Mouse (Mus musculus) left cerebral cortex, postnatal 10 days (tissue): ENCODE data around the gene Pard3. TPM values are rescaled to one million over a fixed set of nuclear protein-coding genes. Genes with fewer than 3 reads are reported as not detected.

Experiments used
- DNase-seq, 2 experiments: peaks; one replicate each; pipeline ENCODE4 v3.0.0; 2021 to 2022; ENCODE audit warnings: low spot score in 2 of 2, mixed read lengths in 1 of 2; ENCODE audit errors: extremely low spot score in 1 of 2
- intact Hi-C: fragments of 180-260 bp; cut with DNase I; formaldehyde crosslinking; loops from one replicate; pipeline ENCODE4 v1.15.1; 2025
- total RNA-seq, 2 experiments: library from RNA; stranded (reverse); gene quantifications; 2 replicates each; pipeline ENCODE4 v1.2.3; 2021

Pard3 gene
- total RNA-seq, 2 experiments from 2014 or later: 11.6 to 15.1 TPM

DNA sequence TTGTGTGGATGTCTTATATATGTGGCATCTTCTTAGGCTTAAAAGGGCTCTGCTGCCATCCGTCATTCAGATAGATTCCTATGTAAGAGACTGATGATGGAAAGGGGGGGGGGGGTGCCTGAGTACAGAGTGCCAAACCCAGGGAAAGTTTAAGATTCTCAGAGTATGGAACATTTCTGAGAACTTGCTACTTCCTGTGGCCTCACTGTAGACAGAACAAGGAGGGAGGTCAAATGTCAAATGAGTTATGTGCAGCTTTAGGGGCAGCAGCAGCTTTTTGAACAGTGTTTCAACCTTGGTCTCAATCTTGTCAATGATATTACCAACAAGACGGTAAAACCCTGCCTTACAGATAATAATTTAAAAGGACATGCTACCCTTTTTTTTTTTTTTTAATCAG lies 367.5 kb downstream of the Pard3 start:
- DNase-seq: no peak
- intact Hi-C loops: no loop called here

DNA sequence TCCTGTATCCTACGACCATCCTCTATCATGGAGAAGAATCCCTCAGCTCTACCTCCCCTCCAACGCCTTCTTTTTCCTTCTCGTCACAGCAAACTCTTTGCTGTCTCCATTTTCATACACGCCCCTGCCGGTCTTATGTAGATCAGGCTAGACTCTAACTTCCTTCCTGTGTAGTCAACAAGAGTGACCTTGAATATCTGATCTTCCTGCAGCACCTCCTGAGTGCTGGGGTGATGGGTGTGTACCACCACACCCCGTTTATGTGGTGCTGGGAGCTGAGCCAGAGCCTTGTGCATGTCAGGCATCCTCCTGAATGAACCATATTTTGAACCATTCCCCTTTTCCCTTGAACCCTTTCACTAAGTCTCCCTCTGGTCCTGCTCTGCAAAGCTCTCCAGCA lies 372.3 kb downstream of the Pard3 start:
- DNase-seq: no peak
- intact Hi-C loops: no loop called here

GRCm38 (mm10) chr8:127437613-127438235 lies 374.0 kb downstream of the Pard3 start:
- DNase-seq: no peak
- intact Hi-C loops: no loop called here

- DNase-seq: peak in 1 of 2 experiments; percentile 59
- intact Hi-C loops: no loop called here
Observed at GRCm38 (mm10) chr8:127438625-127439391, 375.1 kb downstream of the Pard3 start.

GRCm38 (mm10) chr8:127439392-127440160 lies 375.9 kb downstream of the Pard3 start:
- peak; percentile 24 to 26 for DNase-seq
- intact Hi-C loops: no loop called here

GRCm38 (mm10) chr8:127440161-127440833 lies 376.6 kb downstream of the Pard3 start:
- intact Hi-C loops: no loop called here
- no peak for DNase-seq

- intact Hi-C loops: no loop called here
Observed at GRCm38 (mm10) chr8:127440834-127441485, 377.3 kb downstream of the Pard3 start.

GRCm38 (mm10) chr8:127447401-127447800 lies 383.7 kb downstream of the Pard3 start:
- intact Hi-C loops: no loop called here
- no peak for DNase-seq

More at GRCm38 (mm10) chr8:127440834-127441485, 377.3 kb downstream of the Pard3 start:
- peak in 1 of 2 experiments; percentile 29 for DNase-seq

DNA sequence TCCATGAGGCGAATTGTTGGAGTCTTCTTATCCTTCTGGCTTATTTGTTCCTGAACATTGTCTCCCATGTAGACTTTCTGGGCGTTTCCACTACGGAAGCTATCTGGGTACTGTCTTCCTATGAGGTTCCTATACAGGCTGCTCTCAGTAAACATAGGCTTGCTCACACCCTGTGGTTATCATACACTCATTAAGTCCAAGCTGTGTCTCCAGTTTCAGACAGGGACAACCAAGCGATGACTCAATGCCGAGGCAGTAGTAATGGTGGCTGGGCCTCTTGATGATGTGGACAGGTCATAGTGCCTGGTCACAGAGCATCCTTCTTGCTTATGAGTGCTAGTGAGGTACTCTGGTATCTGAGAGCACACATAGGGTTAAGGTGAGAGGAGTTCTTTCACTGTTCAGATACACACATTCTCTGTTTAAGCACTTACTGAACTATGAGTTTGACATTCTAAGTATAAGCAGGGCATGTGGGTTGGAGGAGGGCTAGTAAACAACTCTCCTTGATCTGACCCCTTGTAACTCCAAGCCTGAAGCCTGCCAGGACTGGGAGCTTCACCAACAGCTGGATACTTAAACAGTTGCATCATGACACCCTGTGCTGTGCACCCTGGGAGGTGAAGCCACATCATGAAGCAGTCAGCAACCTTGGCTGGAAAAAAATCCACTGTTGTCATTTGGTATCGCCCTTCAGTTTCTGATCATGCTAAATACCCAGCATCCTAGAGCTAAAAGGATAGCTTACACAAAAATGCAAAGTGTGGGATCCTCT lies 385.6 kb downstream of the Pard3 start:
- no peak for DNase-seq
- intact Hi-C loops: no loop called here

- intact Hi-C loops: no loop called here
- DNase-seq: no peak
Observed at GRCm38 (mm10) chr8:127450954-127451668, 387.4 kb downstream of the Pard3 start.

- DNase-seq: no peak
- intact Hi-C loops: no loop called here
Observed at GRCm38 (mm10) chr8:127452364-127452763, 388.7 kb downstream of the Pard3 start.

DNA sequence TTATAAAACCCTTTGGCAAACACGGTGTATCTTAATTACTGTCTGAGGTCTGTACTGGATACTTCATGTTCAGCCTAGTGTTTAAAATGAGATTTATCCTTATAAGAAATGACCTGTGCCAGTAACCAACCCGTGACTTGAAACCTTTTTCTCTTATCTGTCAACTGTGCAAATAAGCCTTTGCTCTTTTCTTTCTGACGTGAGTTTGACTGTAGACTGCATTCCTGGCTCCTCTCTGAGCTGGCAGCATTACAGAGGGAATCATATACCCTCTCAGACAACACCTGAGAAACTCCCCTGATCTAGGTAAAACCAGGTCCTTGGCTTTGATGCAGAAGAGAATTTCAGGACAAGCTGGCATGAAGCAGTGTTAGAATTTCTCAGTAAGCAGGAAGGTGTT lies 394.2 kb downstream of the Pard3 start:
- intact Hi-C loops: no loop called here
- no peak for DNase-seq

GRCm38 (mm10) chr8:127461173-127461572 lies 397.5 kb downstream of the Pard3 start:
- DNase-seq: no peak
- intact Hi-C loops: no loop called here

- DNase-seq: no peak
- intact Hi-C loops: no loop called here
Observed at GRCm38 (mm10) chr8:127462378-127462935, 398.8 kb downstream of the Pard3 start.

DNA sequence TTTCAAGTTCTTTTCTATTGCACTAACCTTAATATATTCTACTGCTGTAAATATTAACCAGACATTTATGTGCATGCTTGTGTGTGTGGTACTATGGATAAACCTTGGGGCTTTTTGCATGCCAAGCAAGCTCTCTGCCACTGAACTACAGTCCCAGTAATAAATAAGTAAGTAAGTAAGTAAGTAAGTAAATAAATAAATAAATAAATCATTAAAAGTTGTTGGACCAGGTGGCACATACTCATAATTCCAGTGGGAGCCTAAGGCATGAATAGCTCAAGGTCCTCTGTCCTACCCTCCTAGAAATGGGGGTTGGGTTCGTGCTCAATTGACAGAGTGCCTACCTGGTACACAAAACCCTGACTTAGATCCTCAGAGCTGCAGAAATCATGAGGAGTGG lies 400.6 kb downstream of the Pard3 start:
- no peak for DNase-seq
- intact Hi-C loops: no loop called here

GRCm38 (mm10) chr8:127472204-127472603 lies 408.5 kb downstream of the Pard3 start:
- DNase-seq: no peak
- intact Hi-C loops: no loop called here

DNA sequence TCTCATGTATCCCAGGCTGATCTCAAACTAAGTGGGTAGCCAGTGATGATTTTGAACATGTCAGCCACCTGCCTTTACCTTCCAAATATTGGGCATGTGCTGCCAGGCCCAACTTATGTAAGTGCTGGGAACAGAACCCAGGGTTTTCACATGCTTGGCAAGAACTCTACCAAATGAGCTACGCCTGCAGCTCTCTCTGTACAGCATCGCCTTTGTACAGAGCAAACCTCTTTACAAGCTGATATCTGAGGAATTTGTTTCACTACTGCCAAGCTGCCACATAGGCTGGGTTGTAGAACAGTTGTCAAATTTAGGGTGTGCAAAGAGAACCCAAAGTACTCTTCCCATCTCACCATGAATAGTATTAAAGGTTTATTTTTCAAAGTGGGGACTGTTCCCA lies 416.3 kb downstream of the Pard3 start:
- intact Hi-C loops: no loop called here

More for the DNA sequence above, 416.3 kb downstream of the Pard3 start:
- no peak for DNase-seq
